Mouse (Mus musculus) liver, embryonic 14.5 days (tissue): ENCODE results near the gene Msmp. TPM values are rescaled to one million over a fixed set of nuclear protein-coding genes. Genes with fewer than 3 reads are reported as not detected.

ENCODE experiments used
- ATAC-seq: fragments of 200-750 bp; cut with Nextera tagmentation; 2 replicates; pipeline ENCODE4 v1.8.0; 2017; ENCODE audit warnings: moderate number of reproducible peaks, mild to moderate bottlenecking, moderate library complexity; ENCODE audit not compliant: insufficient read depth
- DNase-seq, 3 experiments: peaks; one replicate each; pipeline ENCODE4 v3.0.0-alpha.2; 2012 to 2013; ENCODE audit warnings: low read depth in 3 of 3, low spot score in 3 of 3
- H3K27ac ChIP-seq: fragments of 300-500 bp; sonication (generic); 2 replicates; pipeline ENCODE4 v1.5.1; 2014; ENCODE audit warnings: moderate library complexity, mild to moderate bottlenecking, control low read depth, inconsistent platforms
- H3K27me3 ChIP-seq: fragments of 300-500 bp; sonication (generic); 2 replicates; pipeline ENCODE4 v1.6.1; 2014; ENCODE audit warnings: mild to moderate bottlenecking, low read length, moderate library complexity; ENCODE audit not compliant: control insufficient read depth, insufficient read depth
- H3K36me3 ChIP-seq: fragments of 300-500 bp; sonication (generic); replicated peaks from 2 replicates; pipeline ENCODE4 v1.6.1; 2014; ENCODE audit warnings: low read depth; ENCODE audit not compliant: control insufficient read depth, insufficient read depth
- H3K4me1 ChIP-seq, 2 experiments: fragments of 200-500 bp in 1 of 2; fragments of 300-500 bp in 1 of 2; sonication (generic) in 1 of 2; replicated peaks; 2 replicates each; pipeline ENCODE4 v1.6.1; 2012 to 2014; ENCODE audit warnings: antibody characterized with exemption in 1 of 2, inconsistent platforms in 1 of 2, low read length in 1 of 2; ENCODE audit not compliant: control insufficient read depth in 2 of 2, insufficient read depth in 2 of 2
- H3K4me2 ChIP-seq: fragments of 300-500 bp; sonication (generic); 2 replicates; pipeline ENCODE4 v1.6.1; 2014; ENCODE audit warnings: low read depth, mild to moderate bottlenecking, control low read depth, moderate library complexity
- H3K4me3 ChIP-seq, 2 experiments: fragments of 200-500 bp in 1 of 2; fragments of 300-500 bp in 1 of 2; sonication (generic) in 1 of 2; 2 replicates each; pipeline ENCODE4 v1.5.1; 2012 to 2014; ENCODE audit warnings: low read depth in 2 of 2, low read length in 2 of 2, mild to moderate bottlenecking in 2 of 2, control low read depth in 1 of 2, inconsistent platforms in 1 of 2, moderate library complexity in 1 of 2; ENCODE audit not compliant: insufficient read depth in 1 of 2
- H3K9ac ChIP-seq: fragments of 300-500 bp; sonication (generic); replicated peaks from 2 replicates; pipeline ENCODE4 v1.6.1; 2014; ENCODE audit warnings: mild to moderate bottlenecking, control low read depth, moderate library complexity
- H3K9me3 ChIP-seq: fragments of 300-500 bp; sonication (generic); 2 replicates; pipeline ENCODE4 v1.6.1; 2016; ENCODE audit warnings: low read length, mixed read lengths; ENCODE audit not compliant: control insufficient read depth
- CTCF ChIP-seq: IDR thresholded peaks from 2 replicates; pipeline ENCODE4 v1.5.1; 2016; ENCODE audit warnings: antibody characterized with exemption, low read depth, control low read depth
- EP300 ChIP-seq: IDR thresholded peaks from 2 replicates; pipeline ENCODE4 v1.6.1; 2016; ENCODE audit warnings: antibody characterized with exemption, low read depth
- WGBS: fragments of 180-500 bp; shearing (Covaris S2); extraction: QIAGEN DNeasy Blood & Tissue Kit; methylation state at CpG from one replicate; pipeline ENCODE4 v1.1.7; 2014; ENCODE audit not compliant: insufficient replicate concordance; 5-methylcytosine and 5-hydroxymethylcytosine counted together
- polyA plus RNA-seq, 2 experiments: library from polyadenylated mRNA; depleted of rRNA in 1 of 2; stranded (reverse) in 1 of 2; unstranded in 1 of 2; fragments of >200 nt; fragmentation: Nextera tagmentation in 1 of 2; extraction: Ambion mirVana in 1 of 2; gene quantifications; 2 replicates each; pipeline versions ENCODE4 v1.2.1 to v1.2.3; 2012 to 2014

Msmp gene
- polyA plus RNA-seq, 2 experiments: not detected

GRCm38 (mm10) chr4:43562769-43563600, 21.3 kb downstream of the Msmp start:
- DNase-seq (no peak), ATAC-seq (no peak)

GRCm38 (mm10) chr4:43561997-43562768, 22.1 kb downstream of the Msmp start, which contains the start of the genes Creb3 and Tln1:
Creb3 (plus strand) TSS chr4:43562332.
Tln1 (minus strand) TSS chr4:43562691.
- Histone ChIP-seq H3K4me2 (peak within 1 kb of the TSS; percentile 99), H3K9me3 (no peaks in the 10 kb centered on the region), H3K4me3 (peak within 1 kb of the TSS; percentile 75 to 97), H3K36me3 (peaks cover 25% of the 10 kb centered on the region), H3K27ac (peak within 1 kb of the TSS; percentile 92), H3K4me1 (peaks cover 33 to 48% of the 10 kb centered on the region in 2 experiments), H3K9ac (peak within 1 kb of the TSS; percentile 81), H3K27me3 (no peaks in the 10 kb centered on the region)
- ATAC-seq: peak; percentile 84
- under 1% methylated on average over 62 of the region's 62 CpGs for WGBS
- DNase-seq: peak; percentile 95 to 97 (median 96)
- TF ChIP-seq CTCF (0 out of 2 replicates have a peak, but pooled peaks have one; percentile 18), EP300 (no peak; the same call in 1 of the 2 replicates)

More at GRCm38 (mm10) chr4:43562769-43563600, 21.3 kb downstream of the Msmp start:
- Histone ChIP-seq H3K36me3 (peaks cover 31% of the 10 kb centered on the region), H3K27me3 (no peaks in the 10 kb centered on the region), H3K4me2 (peak overlapping the region; percentile 99), H3K9ac (peak overlapping the region; percentile 81), H3K4me3 (peak overlapping the region; percentile 75 to 97), H3K9me3 (no peaks in the 10 kb centered on the region), H3K4me1 (peaks cover 28 to 40% of the 10 kb centered on the region in 2 experiments), H3K27ac (peak overlapping the region; percentile 92)
- TF ChIP-seq CTCF (no peak), EP300 (no peak)
- WGBS: 3% methylated on average over 22 of the region's 22 CpGs

GRCm38 (mm10) chr4:43561436-43561996, 22.8 kb downstream of the Msmp start:
- peaks cover 33 to 48% of the 10 kb centered on the region in 2 experiments for H3K4me1 ChIP-seq
- ATAC-seq: peak; percentile 69
- under 1% methylated on average over 16 of the region's 16 CpGs for WGBS

GRCm38 (mm10) chr4:43560976-43561375, 23.3 kb downstream of the Msmp start:
- no peak for ATAC-seq
- no peaks in the 10 kb centered on the region for H3K27me3 ChIP-seq
- H3K4me3 ChIP-seq: peak overlapping the region; percentile 75 to 97
- 6% methylated on average over 2 of the region's 2 CpGs for WGBS
- DNase-seq: no peak
- H3K9me3 ChIP-seq: no peaks in the 10 kb centered on the region
- H3K4me2 ChIP-seq: peak overlapping the region; percentile 99
- TF ChIP-seq EP300 (no peak), CTCF (no peak)
- peaks cover 25% of the 10 kb centered on the region for H3K36me3 ChIP-seq
- H3K9ac ChIP-seq: peak overlapping the region; percentile 81
- H3K27ac ChIP-seq: peak overlapping the region; percentile 92
- H3K4me1 ChIP-seq: peaks cover 33 to 48% of the 10 kb centered on the region in 2 experiments

More at GRCm38 (mm10) chr4:43561436-43561996, 22.8 kb downstream of the Msmp start:
- DNase-seq: peak in 1 of 3 experiments; percentile 49
- Histone ChIP-seq H3K9ac (peak overlapping the region; percentile 81), H3K4me3 (peak overlapping the region; percentile 75 to 97), H3K9me3 (no peaks in the 10 kb centered on the region), H3K36me3 (peaks cover 25% of the 10 kb centered on the region), H3K4me2 (peak overlapping the region; percentile 99), H3K27ac (peak overlapping the region; percentile 92), H3K27me3 (no peaks in the 10 kb centered on the region)
- TF ChIP-seq CTCF: no peak
